Mouse (Mus musculus): ENCODE results near the gene Tnfrsf14.

DNA sequence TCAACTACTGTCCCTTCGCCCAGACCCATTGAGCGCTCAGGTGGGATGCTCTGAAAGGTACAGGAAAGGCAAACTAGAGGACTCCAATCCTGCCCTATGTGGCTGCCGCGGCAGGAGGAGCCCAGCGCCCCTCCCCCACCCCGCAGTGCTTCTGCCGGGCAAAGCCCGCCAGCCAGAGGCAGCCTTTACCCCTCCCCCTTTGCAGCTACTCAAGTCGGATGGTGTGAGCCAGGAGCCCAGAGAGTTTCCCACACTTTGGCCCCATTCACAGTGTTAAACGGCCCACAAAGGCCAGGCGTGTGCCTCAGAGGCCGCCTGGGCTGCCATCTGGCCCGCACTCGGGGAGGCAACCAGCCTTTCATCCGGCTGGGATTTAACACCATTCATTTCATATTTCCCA, 29.8 kb upstream of the Tnfrsf14 start:
- TF ChIP-seq CTCF (IDR thresholded peaks at IDR 0.05; ENCODE audit: extremely low read depth, insufficient read depth, low read length) (no peak), POLR2A (IDR thresholded peaks at IDR 0.05; ENCODE audit: extremely low read depth, insufficient read depth, low read length) (no peak)
